Mouse (Mus musculus): ENCODE measurements around the gene Gbf1.

Gene Gbf1

GRCm38 (mm10) chr19:46224882-46225281 lies 72.6 kb downstream of the Gbf1 start:
- DNase-seq, result peak; percentile 35

DNA sequence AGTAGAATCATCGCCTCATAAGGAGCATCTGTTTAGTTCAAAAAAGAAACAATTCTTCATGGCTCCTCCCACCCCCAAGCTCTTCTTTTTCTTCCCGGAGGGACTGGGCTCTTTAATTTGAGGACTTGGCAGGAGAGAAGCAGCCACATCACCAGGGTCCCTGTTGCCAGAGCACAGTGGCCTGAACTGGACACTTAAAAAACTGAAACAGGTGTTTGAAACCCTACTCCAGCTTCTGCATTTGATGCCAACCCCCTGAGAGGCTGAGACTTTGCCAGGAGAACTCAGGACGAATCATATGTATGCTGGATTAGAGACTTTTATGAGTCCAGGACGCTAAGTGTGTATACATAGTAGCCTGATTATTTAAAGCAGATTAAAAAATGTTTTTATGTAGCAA lies 73.2 kb downstream of the Gbf1 start:
- no peak for DNase-seq

DNA sequence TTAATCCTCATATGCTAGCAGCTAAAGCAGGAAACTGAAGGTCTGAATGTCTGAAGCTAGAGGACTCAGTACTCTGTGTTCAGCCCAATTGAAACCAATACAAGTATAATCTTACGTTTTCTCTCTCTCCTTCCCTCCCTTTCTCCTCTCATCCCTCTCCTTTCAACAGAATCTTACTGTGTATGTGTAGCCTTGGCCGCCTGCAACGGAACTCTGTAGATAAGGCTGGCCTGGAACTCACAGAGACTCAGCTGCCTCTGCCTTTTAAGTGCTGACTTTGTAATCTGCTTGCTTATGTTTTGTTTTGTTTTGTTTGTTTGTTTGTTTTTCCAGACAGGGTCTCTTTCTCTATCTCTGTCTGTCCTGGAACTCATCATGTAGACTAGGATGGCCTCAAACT lies 74.0 kb downstream of the Gbf1 start:
- DNase-seq, result no peak

GRCm38 (mm10) chr19:46227300-46227699 lies 75.0 kb downstream of the Gbf1 start:
- DNase-seq, result no peak

DNA sequence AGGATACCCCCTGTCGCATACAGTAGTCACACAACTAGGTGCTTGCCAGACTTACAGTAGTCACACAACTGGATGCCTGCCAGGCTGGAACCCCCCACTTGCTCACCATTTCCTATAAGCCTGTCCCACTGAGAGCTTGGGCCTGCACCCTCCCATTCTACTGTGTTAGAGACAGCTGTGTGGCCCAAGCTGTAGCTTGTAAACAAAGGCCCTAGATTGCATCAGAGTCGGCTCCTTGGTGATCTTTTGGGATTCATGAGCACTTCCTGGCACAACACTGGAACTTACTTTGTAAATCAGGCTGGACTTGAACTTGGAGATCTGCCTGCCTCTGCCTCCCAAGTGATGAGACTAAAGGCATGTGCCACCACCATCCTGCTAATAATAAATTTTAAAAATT lies 82.1 kb downstream of the Gbf1 start:
- no peak for DNase-seq

DNA sequence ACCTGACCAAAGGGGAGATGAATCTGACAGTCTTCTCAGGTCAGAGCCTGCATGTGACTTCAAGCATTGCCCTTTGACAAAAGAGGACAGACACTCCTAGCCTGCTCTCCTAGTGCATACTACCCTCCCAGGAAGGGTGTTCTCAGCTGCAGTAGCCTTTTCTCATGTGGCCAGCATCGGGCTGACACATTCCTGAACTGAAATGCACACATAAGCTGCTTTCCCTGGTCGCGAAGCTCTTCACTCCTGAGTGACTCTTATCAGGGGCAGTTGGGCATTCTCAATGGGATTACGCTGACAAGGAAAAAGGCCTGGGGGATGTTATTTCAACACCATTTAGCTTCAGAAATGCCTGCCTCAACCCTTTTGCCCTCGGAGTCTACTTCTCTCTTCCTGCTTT lies 84.3 kb downstream of the Gbf1 start:
- no peak for DNase-seq

DNA sequence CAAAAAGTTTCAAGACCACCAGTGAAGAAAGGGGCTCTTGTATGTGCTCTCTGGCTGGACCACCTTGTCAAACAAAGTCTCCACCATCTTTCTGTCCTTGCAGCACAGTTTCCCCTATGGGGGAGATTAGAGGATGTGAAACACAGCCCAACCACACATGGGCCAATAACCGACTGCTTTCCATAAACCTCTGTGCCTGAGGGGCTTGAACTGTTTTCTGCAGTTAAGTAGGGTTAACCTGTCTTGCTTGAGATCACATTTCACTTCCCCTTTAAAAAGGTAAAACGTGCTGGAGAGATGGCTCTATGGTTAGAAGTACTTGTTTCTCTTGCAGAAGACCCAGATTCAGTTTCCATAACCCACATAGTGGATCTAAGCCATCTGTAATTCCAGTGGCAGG lies 87.9 kb downstream of the Gbf1 start:
- no peak for DNase-seq

DNA sequence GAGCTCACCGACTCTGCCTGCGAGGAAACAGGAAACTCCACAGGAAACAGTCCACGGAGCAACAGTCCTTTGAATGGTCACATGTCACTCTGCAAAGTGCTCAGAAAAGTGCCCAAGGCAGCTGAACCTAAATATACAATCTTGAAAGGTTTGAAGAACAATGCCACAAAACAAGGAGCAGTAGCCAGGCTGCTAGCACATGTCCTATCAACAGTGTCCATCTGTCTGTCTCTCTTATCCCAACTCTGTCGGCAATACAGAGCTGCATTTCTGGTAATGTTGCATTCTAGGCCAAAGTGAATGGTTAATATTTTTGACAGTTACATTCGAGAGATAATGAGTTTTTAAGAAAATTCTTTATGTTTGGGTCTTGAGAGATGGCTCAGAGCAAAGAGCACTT lies 90.1 kb downstream of the Gbf1 start:
- no peak for DNase-seq

GRCm38 (mm10) chr19:46244628-46245027 lies 92.3 kb downstream of the Gbf1 start:
- DNase-seq, result no peak

DNA sequence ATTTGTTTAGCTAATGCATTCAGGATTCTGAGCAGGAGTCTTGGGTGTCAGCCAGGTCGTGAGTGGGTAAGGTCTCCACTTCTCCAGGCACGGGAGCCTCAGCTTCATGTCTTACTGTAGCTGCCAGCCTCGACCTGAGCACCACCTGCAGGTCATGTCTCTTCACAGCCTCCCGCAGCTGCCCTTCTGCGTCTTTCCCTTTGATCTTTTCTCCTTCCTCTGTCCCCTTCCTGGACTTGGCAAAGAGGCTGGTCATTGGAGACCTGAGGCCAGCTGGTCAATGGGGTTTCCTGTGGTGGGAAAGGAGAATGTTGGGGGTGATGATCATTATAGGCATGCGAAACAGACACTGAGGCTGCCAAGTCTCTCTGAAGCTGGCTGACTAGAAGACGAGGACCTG lies 96.7 kb downstream of the Gbf1 start:
- DNase-seq, result peak; percentile 24

- peak; percentile 43 for DNase-seq
Observed at GRCm38 (mm10) chr19:46254163-46254752, 101.9 kb downstream of the Gbf1 start.

DNA sequence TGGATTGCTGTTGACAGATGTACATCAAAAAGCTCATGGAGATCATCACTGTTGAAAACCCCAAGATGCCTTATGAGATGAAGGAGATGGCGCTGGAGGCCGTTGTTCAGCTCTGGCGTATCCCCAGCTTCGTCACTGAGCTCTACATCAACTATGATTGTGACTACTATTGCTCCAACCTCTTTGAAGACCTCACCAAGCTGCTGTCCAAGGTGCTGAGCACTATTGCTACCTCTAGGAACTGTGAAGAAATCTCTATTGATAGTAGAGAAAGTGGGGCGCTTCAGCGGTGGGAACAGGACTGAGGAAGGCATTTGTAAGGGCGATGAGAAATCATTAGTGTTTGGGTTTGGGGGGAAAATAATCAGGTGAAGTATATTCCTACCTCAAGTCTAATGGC lies 112.5 kb downstream of the Gbf1 start:
- peak; percentile 27 for DNase-seq

DNA sequence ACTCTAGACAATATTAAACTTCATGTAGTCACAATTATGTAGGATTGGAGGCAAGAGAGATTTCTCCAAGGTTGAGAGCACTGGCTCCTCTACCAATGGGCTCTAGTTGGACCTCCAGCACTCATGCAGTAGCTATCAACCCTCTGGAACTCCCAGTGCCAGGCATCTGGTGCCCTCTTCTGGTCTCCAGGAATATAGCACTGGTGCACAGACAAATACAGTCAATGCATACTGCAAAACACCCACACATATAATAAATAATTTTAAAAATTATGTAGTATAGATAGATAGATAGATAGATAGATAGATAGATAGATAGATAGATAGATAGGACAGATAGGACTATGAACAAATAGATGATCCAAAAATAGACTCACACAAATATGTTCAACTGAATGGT lies 123.0 kb downstream of the Gbf1 start:
- peak; percentile 30 for DNase-seq

GRCm38 (mm10) chr19:46282081-46282849 lies 130.0 kb downstream of the Gbf1 start:
- no peak for DNase-seq

GRCm38 (mm10) chr19:46284686-46285085 lies 132.4 kb downstream of the Gbf1 start:
- no peak for DNase-seq

GRCm38 (mm10) chr19:46285631-46286030 lies 133.3 kb downstream of the Gbf1 start:
- DNase-seq, result no peak

DNA sequence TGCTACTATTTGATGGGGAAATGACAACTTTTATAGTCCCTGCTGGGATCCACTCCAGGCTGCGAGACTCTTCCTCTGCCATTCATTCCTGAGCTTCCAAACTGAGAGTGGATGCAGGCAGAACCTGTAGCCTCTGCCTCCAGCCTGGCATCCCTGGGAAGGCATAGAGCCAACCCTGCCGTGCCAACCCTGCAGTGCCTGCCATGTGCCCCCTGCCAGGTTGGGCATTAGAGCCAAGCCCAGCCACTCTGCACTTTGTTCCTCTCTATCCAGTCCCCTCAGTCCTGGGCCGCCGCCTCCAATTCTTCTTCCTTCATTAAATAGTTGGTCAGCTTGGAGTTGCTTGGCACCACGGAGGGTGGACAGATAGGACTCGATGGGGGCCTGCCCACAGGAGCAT lies 133.7 kb downstream of the Gbf1 start:
- no peak for DNase-seq

GRCm38 (mm10) chr19:46286926-46287325 lies 134.6 kb downstream of the Gbf1 start:
- DNase-seq, result no peak

DNA sequence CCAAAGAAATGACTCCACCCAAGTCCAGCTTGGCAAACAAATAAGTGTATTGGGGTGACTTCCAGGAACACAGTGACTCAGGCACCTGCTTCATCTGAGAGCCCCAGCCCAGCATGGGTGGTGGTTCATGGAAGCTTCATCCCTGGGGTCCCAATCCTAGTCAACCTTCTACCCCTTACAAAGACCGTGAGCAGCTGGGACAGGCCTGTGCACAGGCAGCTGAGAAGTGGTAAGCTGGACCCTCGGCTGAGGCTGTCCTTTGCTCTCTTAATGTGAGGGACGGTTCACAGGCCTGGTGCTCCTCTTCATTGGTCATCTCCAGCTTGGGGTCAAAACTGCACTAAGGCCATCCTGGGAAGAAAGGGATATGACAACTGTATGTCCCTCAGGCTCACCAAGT lies 135.3 kb downstream of the Gbf1 start:
- DNase-seq, result no peak

GRCm38 (mm10) chr19:46290535-46291105 lies 138.3 kb downstream of the Gbf1 start:
- no peak for DNase-seq

DNA sequence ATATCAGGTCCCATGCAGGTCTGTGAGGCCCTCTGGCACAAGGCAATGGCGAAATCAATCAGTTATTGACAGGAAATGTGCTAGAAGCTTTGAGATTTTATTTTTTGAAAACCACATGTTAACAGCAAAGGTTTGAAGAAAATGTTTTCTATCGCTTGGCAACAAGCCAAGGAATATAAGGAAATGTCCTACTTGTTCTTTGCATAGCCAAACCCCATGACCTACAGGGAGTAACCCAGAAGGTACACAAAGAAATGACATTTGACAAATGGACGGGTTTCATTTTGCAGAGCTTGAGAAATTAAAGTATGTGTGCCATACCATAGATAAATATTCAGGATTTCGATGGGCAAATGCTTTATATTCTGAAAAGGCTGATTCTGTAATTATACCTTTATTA lies 144.6 kb downstream of the Gbf1 start:
- DNase-seq, result no peak

DNA sequence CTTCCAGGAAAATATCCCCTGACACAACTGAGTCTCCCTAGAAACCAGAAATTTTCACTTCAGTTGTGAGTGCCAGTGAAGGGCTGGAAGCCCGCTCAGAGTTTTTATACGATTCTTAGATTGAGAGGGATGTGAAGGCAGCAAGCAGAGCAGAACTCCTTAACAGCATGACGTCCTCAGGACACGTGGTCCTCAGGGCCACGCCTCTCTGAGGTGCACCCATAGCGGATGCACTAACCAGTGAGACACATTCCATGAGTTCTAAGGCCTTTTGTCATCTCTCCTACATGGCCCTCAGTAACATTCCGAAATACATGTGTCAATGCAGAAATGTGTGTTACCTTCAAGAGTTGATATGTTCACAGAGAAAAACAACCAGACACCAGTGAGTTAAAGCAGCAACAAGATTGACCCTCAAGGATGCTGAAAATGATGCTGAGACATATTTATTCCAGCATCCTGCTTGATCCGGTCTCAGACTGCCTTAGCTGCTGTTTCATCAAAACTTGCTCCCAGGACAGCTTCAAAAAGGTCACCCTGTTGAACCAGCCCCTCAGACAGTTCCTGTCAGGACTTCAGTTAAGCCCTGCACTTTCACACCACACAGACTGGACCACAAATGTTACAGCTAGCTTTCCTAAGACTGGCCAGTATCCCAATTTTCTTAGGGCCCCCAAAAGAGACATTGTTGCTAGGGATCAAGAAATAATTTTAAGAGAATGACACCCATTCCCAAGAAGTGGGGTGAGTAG lies 148.2 kb downstream of the Gbf1 start:
- DNase-seq, result no peak

DNA sequence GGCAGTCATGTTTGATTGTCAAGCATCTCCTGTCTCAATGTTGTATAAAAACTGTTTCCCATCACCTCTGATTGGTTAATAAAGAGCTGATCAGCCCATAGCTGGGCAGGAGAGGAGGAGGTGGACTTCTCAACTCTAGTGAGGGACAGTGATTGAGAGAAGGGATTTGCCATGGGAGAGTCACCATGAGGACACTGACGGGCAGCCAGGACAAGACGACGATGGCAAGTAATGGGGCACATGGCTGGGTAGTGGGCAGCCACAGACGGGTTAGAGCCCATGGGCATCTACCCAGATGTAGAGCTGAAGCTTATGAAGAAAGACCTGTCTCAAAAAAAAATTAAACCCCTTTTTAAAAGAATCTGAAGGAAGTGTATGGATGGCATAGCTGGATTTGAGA lies 150.2 kb downstream of the Gbf1 start:
- no peak for DNase-seq

All from kidney, postnatal 10 days (tissue).